Mouse (Mus musculus) embryonic fibroblast, embryonic 13.5 days (primary cell): Measurements from ENCODE around the gene Hnrnph1.

Experiments used
- CTCF ChIP-seq: IDR thresholded peaks from 2 replicates; pipeline ENCODE4 v1.5.1; 2011; ENCODE audit warnings: mild to moderate bottlenecking, control low read depth, low read length, moderate library complexity, borderline replicate concordance; ENCODE audit not compliant: insufficient read depth
- POLR2A ChIP-seq: IDR thresholded peaks from 2 replicates; pipeline ENCODE4 v1.6.1; 2011; ENCODE audit warnings: low read depth, mild to moderate bottlenecking, control low read depth, low read length, moderate library complexity

- TF ChIP-seq CTCF (no peak), POLR2A (no peak)
These were observed 3.7 kb upstream of the Hnrnph1 start for GRCm38 (mm10) chr11:50373086-50373485.
